Mouse (Mus musculus): ENCODE data around the gene Isyna1. TPM values are rescaled to one million over a fixed set of nuclear protein-coding genes. Genes with fewer than 3 reads are reported as not detected.

Isyna1 gene
- polyA plus RNA-seq, 1 experiment from 2014 or later = 138 TPM

- WGBS = 76% methylated on average over 6 of the region's 6 CpGs
- no peak overlapping the region for H3K4me3 ChIP-seq
- no peak overlapping the region for H3K9ac ChIP-seq
- H3K4me2 ChIP-seq (replicated peaks) = no peak overlapping the region
- H3K36me3 ChIP-seq = no peaks in the 10 kb centered on the region
- H3K9me3 ChIP-seq (replicated peaks) = no peaks in the 10 kb centered on the region
- peaks cover 26% of the 10 kb centered on the region for H3K4me1 ChIP-seq
- ATAC-seq (ENCODE audit: low FRiP score) = no peak
- peaks cover 20% of the 10 kb centered on the region for H3K27me3 ChIP-seq
- H3K27ac ChIP-seq = no peak overlapping the region
These were observed 41.4 kb downstream of the Isyna1 start for GRCm38 (mm10) chr8:70635527-70635926.

GRCm38 (mm10) chr8:70636838-70637237 lies 42.7 kb downstream of the Isyna1 start:
- Histone ChIP-seq H3K4me1 (peaks cover 16% of the 10 kb centered on the region), H3K27ac (no peak overlapping the region), H3K36me3 (no peaks in the 10 kb centered on the region), H3K4me3 (no peak overlapping the region), H3K9me3 (replicated peaks) (no peaks in the 10 kb centered on the region), H3K27me3 (peaks cover 7% of the 10 kb centered on the region), H3K4me2 (replicated peaks) (no peak overlapping the region), H3K9ac (no peak overlapping the region)
- WGBS = 57% methylated on average over 8 of the region's 8 CpGs
- no peak; the same call in 1 of the 2 replicates for ATAC-seq (ENCODE audit: low FRiP score)

GRCm38 (mm10) chr8:70638752-70639151 lies 44.6 kb downstream of the Isyna1 start:
- no peak overlapping the region for H3K27ac ChIP-seq
- no peak for ATAC-seq (ENCODE audit: low FRiP score)
- WGBS = 73% methylated on average over 9 of the region's 9 CpGs

GRCm38 (mm10) chr8:70643019-70643418 lies 48.8 kb downstream of the Isyna1 start:
- no peaks in the 10 kb centered on the region for H3K27me3 ChIP-seq
- no peaks in the 10 kb centered on the region for H3K36me3 ChIP-seq
- H3K4me1 ChIP-seq = peaks cover 26% of the 10 kb centered on the region
- no peak for ATAC-seq (ENCODE audit: low FRiP score)
- no peak overlapping the region for H3K9ac ChIP-seq
- no peaks in the 10 kb centered on the region for H3K9me3 ChIP-seq (replicated peaks)
- H3K4me3 ChIP-seq = no peak overlapping the region
- no peak overlapping the region for H3K4me2 ChIP-seq (replicated peaks)
- WGBS = 68% methylated on average over 3 of the region's 3 CpGs
- H3K27ac ChIP-seq = no peak overlapping the region

More at GRCm38 (mm10) chr8:70638752-70639151, 44.6 kb downstream of the Isyna1 start:
- H3K4me3 ChIP-seq = no peak overlapping the region
- H3K27me3 ChIP-seq = no peaks in the 10 kb centered on the region
- H3K4me2 ChIP-seq (replicated peaks) = no peak overlapping the region
- H3K36me3 ChIP-seq = no peaks in the 10 kb centered on the region
- no peaks in the 10 kb centered on the region for H3K9me3 ChIP-seq (replicated peaks)
- peaks cover 16% of the 10 kb centered on the region for H3K4me1 ChIP-seq
- H3K9ac ChIP-seq = no peak overlapping the region

- Histone ChIP-seq H3K36me3 (peaks cover under 1% of the 10 kb centered on the region; the same call in 1 of the 2 replicates), H3K4me1 (peaks cover 34% of the 10 kb centered on the region), H3K4me3 (no peak overlapping the region), H3K27ac (no peak overlapping the region), H3K27me3 (no peaks in the 10 kb centered on the region), H3K4me2 (replicated peaks) (no peak overlapping the region), H3K9me3 (replicated peaks) (no peaks in the 10 kb centered on the region), H3K9ac (no peak overlapping the region)
- no peak for ATAC-seq (ENCODE audit: low FRiP score)
- WGBS = 84% methylated on average over 2 of the region's 2 CpGs
These were observed 49.9 kb downstream of the Isyna1 start for GRCm38 (mm10) chr8:70644065-70644464.

- 59% methylated on average over 17 of the region's 17 CpGs for WGBS
- H3K9me3 ChIP-seq (replicated peaks) = no peaks in the 10 kb centered on the region
- H3K4me1 ChIP-seq = peaks cover 48% of the 10 kb centered on the region
- no peak for ATAC-seq (ENCODE audit: low FRiP score)
- no peak overlapping the region for H3K4me3 ChIP-seq
- no peak overlapping the region for H3K27ac ChIP-seq
- no peak overlapping the region for H3K9ac ChIP-seq
- H3K27me3 ChIP-seq = no peaks in the 10 kb centered on the region
- H3K36me3 ChIP-seq = peaks cover 16% of the 10 kb centered on the region
- no peak overlapping the region for H3K4me2 ChIP-seq (replicated peaks)
These were observed 51.5 kb downstream of the Isyna1 start for GRCm38 (mm10) chr8:70645501-70646224.

GRCm38 (mm10) chr8:70646369-70646768 lies 52.2 kb downstream of the Isyna1 start:
- Histone ChIP-seq H3K9me3 (replicated peaks) (no peaks in the 10 kb centered on the region), H3K9ac (no peak overlapping the region), H3K36me3 (peaks cover 22% of the 10 kb centered on the region), H3K27me3 (no peaks in the 10 kb centered on the region), H3K4me1 (peaks cover 48% of the 10 kb centered on the region), H3K4me3 (no peak overlapping the region), H3K27ac (no peak overlapping the region), H3K4me2 (replicated peaks) (no peak overlapping the region)
- 71% methylated on average over 6 of the region's 6 CpGs for WGBS
- ATAC-seq (ENCODE audit: low FRiP score) = no peak

GRCm38 (mm10) chr8:70646775-70647174 lies 52.6 kb downstream of the Isyna1 start:
- H3K27me3 ChIP-seq = no peaks in the 10 kb centered on the region
- H3K9me3 ChIP-seq (replicated peaks) = no peaks in the 10 kb centered on the region
- peaks cover 25% of the 10 kb centered on the region for H3K36me3 ChIP-seq
- H3K4me2 ChIP-seq (replicated peaks) = no peak overlapping the region
- peak overlapping the region; percentile 75; the same call in 1 of the 2 replicates for H3K27ac ChIP-seq
- no peak for ATAC-seq (ENCODE audit: low FRiP score)
- H3K9ac ChIP-seq = no peak overlapping the region
- H3K4me1 ChIP-seq = peaks cover 48% of the 10 kb centered on the region
- no peak overlapping the region for H3K4me3 ChIP-seq

Other genes starting within 250 kb of the Isyna1 start
- 34.2 and 34.3 TPM in 2 replicates for gene Upf1, start 241.1 kb upstream of the Isyna1 start, polyA plus RNA-seq (2016; fragmentation: Nextera tagmentation; extraction: Ambion mirVana)
- gene Comp, start 220.8 kb upstream of the Isyna1 start, polyA plus RNA-seq (2016; fragmentation: Nextera tagmentation; extraction: Ambion mirVana) = 1.2 and 3.0 TPM in 2 replicates
- 24.6 and 27.1 TPM in 2 replicates for gene Crtc1, start 154.8 kb upstream of the Isyna1 start, polyA plus RNA-seq (2016; fragmentation: Nextera tagmentation; extraction: Ambion mirVana)
- gene Klhl26, start 117.4 kb upstream of the Isyna1 start, polyA plus RNA-seq (2016; fragmentation: Nextera tagmentation; extraction: Ambion mirVana) = 22.2 and 23.9 TPM in 2 replicates
- 27.0 and 29.2 TPM in 2 replicates for gene Tmem59l, start 107.0 kb upstream of the Isyna1 start, polyA plus RNA-seq (2016; fragmentation: Nextera tagmentation; extraction: Ambion mirVana)
- 3.3 and 4.2 TPM in 2 replicates for gene Crlf1, start 101.2 kb upstream of the Isyna1 start, polyA plus RNA-seq (2016; fragmentation: Nextera tagmentation; extraction: Ambion mirVana)
- gene Rex1bd, start 87.6 kb upstream of the Isyna1 start, polyA plus RNA-seq (2016; fragmentation: Nextera tagmentation; extraction: Ambion mirVana) = 118 TPM in 2 replicates
- 633 and 755 TPM in 2 replicates for gene Uba52, start 83.6 kb upstream of the Isyna1 start, polyA plus RNA-seq (2016; fragmentation: Nextera tagmentation; extraction: Ambion mirVana)
- 313 and 334 TPM in 2 replicates for gene Fkbp8, start 66.6 kb upstream of the Isyna1 start, polyA plus RNA-seq (2016; fragmentation: Nextera tagmentation; extraction: Ambion mirVana)
- gene Kxd1, start 66.4 kb upstream of the Isyna1 start, polyA plus RNA-seq (2016; fragmentation: Nextera tagmentation; extraction: Ambion mirVana) = 47.1 and 48.5 TPM in 2 replicates
- gene Ell, start 54.9 kb upstream of the Isyna1 start, polyA plus RNA-seq (2016; fragmentation: Nextera tagmentation; extraction: Ambion mirVana) = 19.0 and 19.4 TPM in 2 replicates
- 141 and 143 TPM in 2 replicates for gene Ssbp4, start 14.5 kb downstream of the Isyna1 start, polyA plus RNA-seq (2016; fragmentation: Nextera tagmentation; extraction: Ambion mirVana)
- 0.79 and 1.1 TPM in 2 replicates for gene Lrrc25, start 21.8 kb downstream of the Isyna1 start, polyA plus RNA-seq (2016; fragmentation: Nextera tagmentation; extraction: Ambion mirVana)
- 0.15 and 0.17 TPM in 2 replicates for gene Gdf15, start 38.1 kb downstream of the Isyna1 start, polyA plus RNA-seq (2016; fragmentation: Nextera tagmentation; extraction: Ambion mirVana)
- 101 and 125 TPM in 2 replicates for gene Pgpep1, start 66.0 kb downstream of the Isyna1 start, polyA plus RNA-seq (2016; fragmentation: Nextera tagmentation; extraction: Ambion mirVana)
- 227 and 231 TPM in 2 replicates for gene Lsm4, start 78.9 kb downstream of the Isyna1 start, polyA plus RNA-seq (2016; fragmentation: Nextera tagmentation; extraction: Ambion mirVana)
- gene Jund, start 104.6 kb downstream of the Isyna1 start, polyA plus RNA-seq (2016; fragmentation: Nextera tagmentation; extraction: Ambion mirVana) = 186 and 217 TPM in 2 replicates
- gene Iqcn, start 109.1 kb downstream of the Isyna1 start, polyA plus RNA-seq (2016; fragmentation: Nextera tagmentation; extraction: Ambion mirVana) = 0.05 TPM in 1 of 2 replicates, not detected in the other
- gene Gm3336, start 124.2 kb downstream of the Isyna1 start, polyA plus RNA-seq (2016; fragmentation: Nextera tagmentation; extraction: Ambion mirVana) = not detected in 2 replicates
- gene Pde4c, start 129.3 kb downstream of the Isyna1 start, polyA plus RNA-seq (2016; fragmentation: Nextera tagmentation; extraction: Ambion mirVana) = 0.26 and 0.39 TPM in 2 replicates
- 126 and 134 TPM in 2 replicates for gene Rab3a, start 160.3 kb downstream of the Isyna1 start, polyA plus RNA-seq (2016; fragmentation: Nextera tagmentation; extraction: Ambion mirVana)
- 38.2 and 38.3 TPM in 2 replicates for gene Mpv17l2, start 166.6 kb downstream of the Isyna1 start, polyA plus RNA-seq (2016; fragmentation: Nextera tagmentation; extraction: Ambion mirVana)
- 84.5 and 85.5 TPM in 2 replicates for gene Pik3r2, start 182.3 kb downstream of the Isyna1 start, polyA plus RNA-seq (2016; fragmentation: Nextera tagmentation; extraction: Ambion mirVana)
- 16.0 and 17.7 TPM in 2 replicates for gene Mast3, start 210.7 kb downstream of the Isyna1 start, polyA plus RNA-seq (2016; fragmentation: Nextera tagmentation; extraction: Ambion mirVana)
- gene Il12rb1, start 214.1 kb downstream of the Isyna1 start, polyA plus RNA-seq (2016; fragmentation: Nextera tagmentation; extraction: Ambion mirVana) = not detected in 2 replicates
- gene Arrdc2, start 245.3 kb downstream of the Isyna1 start, polyA plus RNA-seq (2016; fragmentation: Nextera tagmentation; extraction: Ambion mirVana) = 9.8 and 11.1 TPM in 2 replicates

All from hindbrain, embryonic 12.5 days (tissue).